Mouse (Mus musculus) liver, postnatal 0 days (tissue): ENCODE measurements around the gene Zfp428.

ENCODE experiments used
- CTCF ChIP-seq: sonication (generic); IDR thresholded peaks from 2 replicates; pipeline ENCODE4 v1.5.1; 2016; ENCODE audit warnings: antibody characterized with exemption, low read depth
- EP300 ChIP-seq: IDR thresholded peaks from 2 replicates; pipeline ENCODE4 v1.6.1; 2016; ENCODE audit warnings: antibody characterized with exemption, low read depth, mild to moderate bottlenecking

DNA sequence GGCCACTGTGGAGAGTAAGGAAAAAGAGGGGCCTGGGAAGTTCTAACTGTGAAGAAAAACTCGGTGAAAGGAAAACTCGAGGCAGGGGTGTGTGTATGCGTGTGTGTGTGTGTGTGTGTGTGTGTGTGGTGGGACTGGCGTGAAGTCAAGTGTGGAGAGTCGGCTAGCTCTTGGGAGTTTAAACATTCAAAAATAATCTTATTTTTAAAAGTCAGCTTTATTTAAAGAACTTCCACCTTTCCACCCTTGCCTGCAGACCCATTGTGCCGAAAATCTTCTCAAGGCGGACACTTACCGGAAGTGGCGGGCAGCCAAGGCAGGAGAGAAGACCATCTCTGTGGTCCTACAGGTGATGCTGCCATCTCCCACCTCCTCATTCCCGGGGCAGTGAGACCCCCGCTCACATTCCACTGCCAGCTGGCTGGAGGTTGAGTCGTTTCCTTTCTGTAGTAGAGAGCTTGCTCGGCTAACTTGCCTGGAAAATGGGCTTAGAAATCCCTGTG, 40.8 kb downstream of the Zfp428 start:
- TF ChIP-seq CTCF (no peak), EP300 (no peak)
